Mouse (Mus musculus): ENCODE data around the gene Olfr9.
"Not testable (repeated sequence)": the region's sequence is repeated elsewhere in the genome, so short reads cannot be mapped to it uniquely, and the experiment has no call there.

The Olfr9 gene

DNA sequence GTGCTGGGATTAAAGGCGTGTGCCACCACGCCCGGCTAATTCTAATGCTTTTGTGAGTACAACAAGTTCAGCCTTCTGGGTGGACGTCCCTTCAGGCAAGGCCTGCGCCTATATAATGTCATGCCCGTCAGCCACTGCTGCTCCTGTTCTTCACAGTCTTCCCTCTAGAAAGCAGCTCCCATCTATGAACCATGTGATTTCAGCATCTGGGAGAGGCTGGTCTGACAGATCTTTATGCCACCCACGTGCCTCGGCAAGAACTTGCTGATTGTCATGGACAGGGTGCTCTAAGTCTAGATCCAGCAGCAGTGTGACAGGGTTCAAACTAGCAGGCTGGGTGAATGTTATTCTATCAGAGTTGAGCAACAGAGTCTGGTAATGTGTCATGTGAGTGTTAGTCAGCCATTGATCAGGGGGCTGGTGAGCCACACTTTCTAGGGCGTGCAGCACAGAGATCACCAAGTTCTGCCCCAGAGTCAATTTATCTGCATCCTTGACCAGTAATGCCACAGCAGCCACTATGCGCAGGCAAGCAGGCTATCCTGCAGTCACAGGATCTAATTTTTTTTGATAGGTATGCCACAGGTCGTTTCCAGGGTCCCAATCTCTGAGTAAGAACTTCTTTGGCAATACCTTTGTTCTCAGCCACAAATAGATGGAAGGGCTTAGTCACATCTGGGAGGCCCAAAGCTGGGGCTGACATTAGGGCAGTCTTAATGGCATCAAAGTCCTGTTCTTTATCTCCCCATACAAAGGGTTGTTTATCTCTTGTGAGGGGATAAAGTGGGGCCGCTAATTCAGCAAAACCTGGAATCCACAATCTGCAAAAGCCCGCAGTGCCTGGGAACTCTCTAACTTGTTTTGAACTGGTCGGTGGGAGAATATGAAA is 15.0 kb downstream of the Olfr9 start:
- DNase-seq, result no peak

GRCm38 (mm10) chr10:129010288-129010841 is 21.1 kb downstream of the Olfr9 start, which contains the start of gene Olfr763:
Gene Olfr763 (plus strand): TSS chr10:129010791.
- DNase-seq, result no peak

DNA sequence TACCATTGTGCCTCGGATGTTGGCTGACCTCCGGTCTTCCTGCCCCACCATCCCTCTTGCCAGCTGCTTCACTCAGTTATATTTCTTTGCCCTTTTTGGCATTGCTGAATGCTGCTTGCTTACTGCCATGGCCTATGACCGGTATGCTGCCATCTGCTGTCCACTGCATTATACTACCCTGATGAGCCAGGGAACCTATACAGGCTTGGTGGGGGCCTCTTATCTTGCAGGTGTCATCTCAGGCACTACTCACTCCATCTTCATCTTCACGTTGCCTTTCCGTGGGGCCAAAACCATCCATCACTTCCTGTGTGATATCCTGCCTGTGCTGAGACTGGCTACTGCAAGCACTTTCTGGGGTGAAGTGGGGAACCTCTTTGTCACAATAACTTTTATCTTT is 22.3 kb downstream of the Olfr9 start:
- DNase-seq, result not testable (repeated sequence)

DNA sequence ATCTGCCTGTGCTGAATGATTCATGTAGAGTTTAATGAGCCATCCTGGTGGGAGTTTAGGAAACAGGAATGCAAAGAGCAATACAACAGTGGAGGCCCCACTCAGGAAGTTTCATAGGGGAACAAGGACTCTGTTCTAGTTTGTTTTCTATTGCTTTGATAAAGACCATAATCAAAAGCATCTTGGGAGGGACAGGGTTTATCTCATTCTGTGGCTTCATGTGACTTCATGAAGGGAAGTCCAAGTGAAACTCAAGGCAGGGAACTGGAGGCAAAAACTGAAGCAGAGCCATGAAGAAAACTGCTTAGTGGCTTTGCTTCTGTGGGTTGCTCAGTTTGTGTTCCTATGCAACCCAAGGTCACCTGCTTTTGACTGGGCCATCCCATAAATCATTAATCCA is 25.2 kb downstream of the Olfr9 start:
- no peak for DNase-seq

DNA sequence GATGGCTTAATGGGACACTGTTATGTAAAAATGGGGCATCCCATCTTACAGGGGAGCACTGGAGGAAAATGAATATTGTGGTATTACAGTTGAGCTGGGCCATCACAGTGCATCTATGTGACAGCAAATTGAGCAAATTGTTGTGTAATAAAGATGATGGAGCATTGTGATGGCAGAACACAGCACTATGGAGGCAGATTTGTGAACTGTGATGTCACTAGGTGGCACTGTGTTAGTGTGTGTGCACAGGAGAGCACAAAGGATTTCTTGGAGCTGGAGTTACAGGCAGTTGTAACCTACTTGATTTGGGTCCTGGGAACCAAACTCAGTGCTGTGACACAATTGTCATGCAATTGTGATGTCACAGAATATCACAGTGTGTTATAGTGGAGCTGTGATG is 34.1 kb downstream of the Olfr9 start:
- DNase-seq, result no peak

DNA sequence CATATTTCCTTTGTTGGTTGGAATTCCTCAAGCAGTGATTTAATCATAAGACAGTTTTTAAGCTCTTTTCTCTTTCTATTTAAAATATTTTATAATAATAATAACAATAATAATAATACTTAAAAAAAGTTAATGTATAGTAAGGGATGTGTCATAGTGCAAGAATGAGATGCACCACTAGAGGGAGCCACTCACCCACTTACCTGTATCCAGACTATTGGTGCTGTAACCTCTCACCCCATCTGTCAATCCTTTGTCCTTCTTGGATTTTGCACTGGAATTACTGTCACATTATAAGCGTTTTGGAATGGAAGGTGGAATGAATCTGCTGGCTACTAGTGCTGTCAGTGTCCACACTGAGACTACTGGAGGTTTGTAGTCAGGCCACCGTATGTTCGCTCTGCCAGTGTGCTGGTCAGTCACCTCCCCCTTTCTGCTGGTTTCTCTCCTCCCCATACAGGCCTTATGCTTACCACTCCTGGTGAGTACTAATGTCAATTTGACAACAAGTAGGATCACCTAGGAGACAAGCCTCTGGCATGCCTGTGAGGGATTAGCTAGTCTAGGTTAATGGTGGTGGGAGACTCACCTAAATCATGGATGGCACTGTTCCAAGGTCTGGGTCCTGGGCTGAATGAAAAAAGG is 36.9 kb downstream of the Olfr9 start:
- DNase-seq, result peak in 1 of 2 experiments; percentile 13

DNA sequence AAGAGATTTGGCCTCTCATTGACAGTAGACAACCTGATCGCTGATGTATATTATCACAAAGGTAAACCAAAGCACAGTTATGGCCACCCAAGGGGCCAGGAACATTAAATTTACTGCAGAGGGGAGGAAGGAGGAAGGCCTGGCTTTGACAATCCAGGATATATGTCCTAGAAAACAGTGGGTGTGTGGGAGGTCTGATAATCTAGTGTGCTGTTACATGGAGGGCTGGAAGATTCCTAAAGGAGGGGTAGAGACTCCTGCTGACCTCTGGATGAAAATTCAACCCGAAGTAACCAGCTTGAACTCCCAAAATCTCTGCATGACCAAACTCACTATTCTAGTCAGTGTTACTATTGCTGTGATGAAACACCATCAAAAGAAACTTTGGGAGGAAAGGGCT is 39.1 kb downstream of the Olfr9 start:
- DNase-seq, result no peak

DNA sequence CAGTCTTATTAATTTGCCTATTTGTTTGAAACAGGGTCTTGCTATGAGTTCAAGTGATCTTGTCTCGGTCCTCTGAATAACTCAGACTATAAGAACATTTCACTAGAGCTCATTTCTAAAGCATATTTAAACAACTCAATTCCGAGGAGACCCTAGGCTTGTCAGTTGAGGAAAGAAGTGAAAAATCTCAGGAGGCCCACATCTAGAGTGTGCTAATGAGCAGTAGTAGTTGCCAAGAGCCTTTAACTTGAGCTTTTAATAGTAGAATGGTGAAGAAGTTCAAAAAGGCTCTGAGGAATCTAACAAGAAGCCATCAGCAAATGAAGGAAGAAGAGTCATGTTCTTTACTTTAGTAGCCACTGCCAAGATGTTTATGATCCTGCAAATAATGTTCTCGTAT is 50.6 kb downstream of the Olfr9 start, which contains the start of gene Olfr764-ps1:
Gene Olfr764-ps1 (minus strand): TSS at position 101 of the 400 bp plus-strand sequence.
- DNase-seq, result no peak
